Mouse (Mus musculus): Measurements from ENCODE around the gene Spast. TPM values are rescaled to one million over a fixed set of nuclear protein-coding genes. Genes with fewer than 3 reads are reported as not detected.

Gene Spast
- polyA plus RNA-seq, 1 experiment, result 14.7 TPM

DNA sequence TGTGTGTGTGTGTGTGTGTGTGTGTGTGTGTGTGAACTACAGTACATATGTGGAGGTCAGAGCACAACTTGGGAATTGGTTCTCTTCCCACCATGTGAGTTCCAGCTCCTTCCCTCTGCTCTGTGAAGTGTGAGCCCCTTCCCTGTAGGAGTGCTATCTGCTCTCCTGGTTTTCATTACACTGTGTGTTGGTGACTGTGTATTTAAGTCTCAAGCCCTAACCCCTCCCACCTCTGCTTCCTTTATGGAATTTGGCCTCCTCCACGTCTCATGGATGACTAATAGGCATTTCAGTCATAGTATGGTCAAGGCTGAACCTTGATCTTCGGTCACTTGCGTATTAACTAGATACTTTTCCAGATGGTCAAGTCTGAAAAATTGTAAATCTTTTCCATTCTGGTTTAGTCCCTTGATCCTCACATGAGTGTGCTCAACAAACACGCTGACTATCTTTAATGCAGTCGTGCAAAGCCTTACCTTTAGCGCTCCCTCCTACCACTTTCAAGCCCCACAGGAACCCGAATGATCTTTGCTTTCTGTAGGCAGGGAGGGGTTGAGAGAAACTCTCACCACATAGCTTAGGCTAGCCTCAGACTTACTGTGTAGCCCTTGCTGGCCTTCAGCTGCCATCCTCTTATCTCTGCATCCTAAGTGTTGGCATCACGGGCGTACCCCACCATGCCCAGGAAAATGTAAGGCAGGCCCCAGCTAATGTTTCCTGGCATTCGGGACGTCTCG, 63.9 kb downstream of the Spast start:
- no peak for TF ChIP-seq GATA1 (IDR thresholded peaks at IDR 0.05; ENCODE audit: low read length)

DNA sequence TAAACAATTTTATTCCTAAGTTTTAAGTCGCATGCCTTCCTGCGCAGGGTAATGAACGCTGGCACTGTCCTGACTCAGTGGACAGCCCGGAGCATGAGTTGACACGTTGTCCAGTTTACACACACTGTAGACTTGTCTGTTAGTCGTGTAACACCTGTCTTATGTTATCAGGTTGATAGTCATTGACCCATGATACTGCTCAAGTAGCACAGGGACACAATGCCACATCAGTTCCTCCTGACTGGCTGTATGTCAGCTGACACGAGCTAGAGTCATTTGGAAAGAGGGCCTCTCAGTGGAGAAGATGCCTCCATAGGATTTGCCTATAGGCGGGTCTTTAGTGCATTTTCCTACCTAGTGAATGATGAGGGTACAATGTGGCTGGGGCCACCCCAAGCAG, 67.7 kb downstream of the Spast start:
- no peak for TF ChIP-seq GATA1 (IDR thresholded peaks at IDR 0.05; ENCODE audit: low read length)

DNA sequence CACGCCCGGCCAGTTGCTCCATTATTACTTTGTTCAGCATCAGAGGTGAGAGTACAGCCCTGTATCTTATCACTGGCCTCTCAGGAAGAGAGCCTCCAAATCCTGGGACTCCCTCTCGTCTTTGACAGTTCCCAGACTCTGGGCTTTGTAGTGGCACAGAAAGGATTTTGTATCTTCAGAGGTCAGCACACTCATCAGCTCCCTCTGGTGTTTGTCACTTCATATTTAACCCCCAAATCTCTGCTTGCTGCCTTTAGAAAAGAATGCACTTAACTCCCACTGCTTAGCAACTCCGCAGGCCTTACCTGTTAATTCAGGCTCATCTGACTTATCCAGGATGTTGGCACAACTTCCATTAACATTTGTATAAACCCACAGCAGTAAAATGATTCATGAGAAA, 70.9 kb downstream of the Spast start:
- no peak for TF ChIP-seq GATA1 (IDR thresholded peaks at IDR 0.05; ENCODE audit: low read length)

DNA sequence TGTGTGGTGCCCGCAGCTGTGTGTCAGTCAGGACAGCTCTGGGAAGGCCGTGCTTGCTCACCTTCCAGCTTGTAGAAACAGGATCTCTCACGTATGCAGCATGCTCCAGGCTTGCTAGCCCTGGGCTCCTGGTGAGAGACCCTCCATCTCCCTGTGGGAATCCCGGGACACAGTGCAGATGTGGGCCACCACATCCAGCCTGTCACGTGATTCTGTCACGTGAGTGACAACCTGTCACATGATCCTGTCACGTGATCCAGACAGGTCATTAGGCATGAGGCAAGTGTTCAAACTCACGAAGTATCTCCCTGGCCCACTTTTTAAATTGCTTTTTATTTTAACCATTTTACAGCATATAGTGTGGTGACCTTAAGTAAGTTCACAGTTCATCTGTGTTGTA, 74.5 kb downstream of the Spast start:
- no peak for TF ChIP-seq GATA1 (IDR thresholded peaks at IDR 0.05; ENCODE audit: low read length)

DNA sequence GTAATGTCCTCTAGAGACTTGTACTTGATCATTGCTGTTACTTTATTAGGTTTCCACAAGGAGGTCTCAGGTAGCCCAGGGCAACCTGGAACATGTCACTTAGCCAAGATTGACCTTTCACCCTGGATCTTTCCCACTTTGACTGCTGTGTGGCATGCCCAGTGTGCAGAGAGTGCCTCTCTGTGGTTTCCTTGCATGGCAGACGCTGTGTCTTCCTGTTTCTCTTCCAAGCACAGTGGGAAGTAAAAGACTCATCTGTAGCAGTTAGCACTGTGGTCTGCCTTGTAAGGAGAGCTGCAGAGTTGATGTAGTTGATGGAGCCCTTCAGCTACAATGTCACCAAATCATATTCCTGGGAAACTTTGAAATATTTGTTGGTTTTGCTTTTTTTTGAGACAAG, 75.9 kb downstream of the Spast start:
- TF ChIP-seq GATA1 (IDR thresholded peaks at IDR 0.05; ENCODE audit: low read length), result no peak

DNA sequence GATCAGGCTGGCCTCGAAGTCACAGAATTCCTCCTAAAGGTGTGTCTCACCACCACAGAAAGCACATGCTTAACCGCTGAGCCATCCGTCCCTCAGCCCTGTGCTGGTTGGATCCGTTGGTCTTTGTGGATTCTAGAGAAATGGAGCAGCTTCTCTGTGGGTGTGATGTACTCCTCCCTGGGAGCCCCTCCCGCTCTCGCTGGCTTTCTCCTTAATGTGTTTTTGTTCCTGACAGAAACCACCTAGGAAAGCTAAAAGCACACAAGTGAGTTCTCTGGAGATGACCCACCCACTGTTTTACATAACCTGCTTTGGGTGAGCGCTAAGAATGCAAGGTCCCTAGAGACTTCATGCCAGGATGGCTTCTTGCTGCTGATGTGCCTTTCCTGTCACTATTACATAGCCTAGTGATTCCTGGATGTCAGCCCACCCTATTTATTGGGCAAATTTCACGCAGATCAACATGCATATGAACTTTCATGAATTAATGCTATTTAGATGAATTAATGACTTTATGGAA, 78.1 kb downstream of the Spast start:
- TF ChIP-seq GATA1 (IDR thresholded peaks at IDR 0.05; ENCODE audit: low read length), result no peak

DNA sequence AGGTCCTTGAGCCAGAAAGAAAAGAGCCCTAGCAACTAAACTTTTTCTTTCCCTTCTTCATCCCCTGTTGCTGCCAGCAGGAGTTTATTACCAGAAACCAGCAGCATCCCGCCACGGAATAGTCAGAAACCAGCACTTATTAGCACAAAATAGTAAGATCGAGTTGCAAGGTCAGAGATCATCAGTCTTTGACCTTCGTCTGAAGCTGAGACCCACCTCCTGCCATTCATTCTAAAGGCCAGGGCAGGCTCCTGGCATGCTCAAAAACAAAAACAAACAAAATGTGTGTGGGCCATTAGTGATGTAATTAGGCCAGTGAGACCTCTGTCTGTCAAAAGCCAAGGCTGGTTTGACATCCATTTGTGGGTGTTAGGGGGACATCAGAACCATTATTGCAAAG, 79.4 kb downstream of the Spast start:
- no peak for TF ChIP-seq GATA1 (IDR thresholded peaks at IDR 0.05; ENCODE audit: low read length)

DNA sequence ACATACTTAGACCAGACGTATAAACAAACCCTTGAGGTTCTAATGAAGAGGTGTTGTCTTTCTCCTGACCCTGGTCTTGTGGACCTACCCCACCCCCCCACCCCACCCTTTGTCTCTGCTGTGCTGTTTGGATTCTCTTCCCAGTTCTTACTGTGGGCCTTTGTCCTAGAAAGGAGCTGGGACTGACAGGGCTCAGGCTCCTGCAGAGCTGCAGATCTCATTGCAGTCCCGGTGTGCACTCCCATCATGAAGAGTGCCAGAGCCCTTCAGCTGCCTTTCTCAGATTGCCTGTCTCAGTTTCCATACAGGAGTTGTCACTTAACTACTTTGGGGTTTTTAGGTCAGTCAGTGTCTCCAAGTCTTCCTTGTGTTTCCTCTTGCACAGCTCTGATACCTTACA, 81.9 kb downstream of the Spast start:
- TF ChIP-seq GATA1 (IDR thresholded peaks at IDR 0.05; ENCODE audit: low read length), result no peak

DNA sequence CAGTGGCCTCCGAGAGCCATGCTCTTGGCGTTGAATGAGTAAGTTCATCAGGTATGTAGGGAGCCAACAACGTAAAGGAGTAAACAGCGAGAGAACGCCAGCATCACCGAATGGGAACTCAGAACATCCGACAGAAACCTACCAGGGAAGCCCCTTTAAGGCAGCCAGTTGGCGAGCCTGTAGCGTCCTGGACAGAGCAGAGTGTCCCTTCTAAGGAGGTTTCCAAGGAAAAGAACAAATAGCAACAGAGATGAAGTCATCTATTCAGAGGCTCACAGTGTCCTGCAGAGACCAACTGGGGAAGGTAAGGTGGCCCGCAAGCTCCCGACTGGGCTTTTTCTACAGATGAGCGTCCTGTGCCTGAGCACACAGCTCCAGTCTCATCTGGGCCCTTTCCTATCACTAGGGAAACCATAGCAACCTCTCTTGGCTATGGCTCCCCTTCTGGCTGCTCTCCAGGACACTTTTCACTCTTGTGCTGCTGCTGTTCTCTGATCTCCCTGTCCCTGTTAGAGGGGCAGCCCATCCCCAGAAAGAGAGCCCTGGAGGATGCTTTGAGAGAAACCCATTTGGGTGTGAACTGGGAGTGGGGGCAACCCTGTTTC, 85.7 kb downstream of the Spast start:
- no peak for TF ChIP-seq GATA1 (IDR thresholded peaks at IDR 0.05; ENCODE audit: low read length)

DNA sequence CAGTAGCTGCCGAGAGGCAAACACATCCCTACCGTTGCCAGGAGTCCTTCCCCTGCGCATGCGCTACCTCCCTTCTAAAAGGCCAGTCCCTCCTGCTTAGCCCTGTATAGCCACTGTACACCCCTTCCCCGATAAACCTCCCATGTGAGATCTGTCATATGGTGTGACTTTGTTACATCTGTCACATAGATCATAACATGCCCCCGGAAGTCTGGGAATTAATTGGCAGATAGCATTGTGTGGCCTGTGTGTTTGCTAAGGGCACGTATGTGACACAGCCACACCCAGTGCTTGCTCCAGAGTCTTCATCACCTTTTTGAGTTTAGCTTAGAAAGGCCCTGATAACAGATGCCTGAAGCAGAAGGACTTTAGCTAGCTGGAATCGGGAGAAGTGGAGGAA, 91.3 kb downstream of the Spast start:
- TF ChIP-seq GATA1 (IDR thresholded peaks at IDR 0.05; ENCODE audit: low read length), result no peak

DNA sequence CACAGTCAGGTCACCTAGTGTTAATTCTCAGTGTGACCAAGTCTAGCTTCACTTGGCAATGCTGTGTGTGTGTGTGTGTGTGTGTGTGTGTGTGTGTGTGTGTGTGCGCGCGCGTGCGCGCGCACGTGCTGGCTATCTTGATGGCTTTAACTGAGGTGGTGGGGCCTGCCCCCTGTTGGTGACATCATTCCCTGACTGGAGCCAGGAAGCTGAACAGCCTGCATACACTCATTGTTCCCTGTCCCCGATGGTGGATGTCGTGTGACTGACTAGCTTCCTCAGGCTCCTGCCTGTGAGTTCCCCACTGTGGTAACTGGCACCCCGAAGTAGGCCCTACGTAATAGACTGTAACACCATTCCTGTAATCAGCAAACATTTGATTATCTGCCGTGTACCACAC, 92.7 kb downstream of the Spast start:
- TF ChIP-seq GATA1 (IDR thresholded peaks at IDR 0.05; ENCODE audit: low read length), result no peak

DNA sequence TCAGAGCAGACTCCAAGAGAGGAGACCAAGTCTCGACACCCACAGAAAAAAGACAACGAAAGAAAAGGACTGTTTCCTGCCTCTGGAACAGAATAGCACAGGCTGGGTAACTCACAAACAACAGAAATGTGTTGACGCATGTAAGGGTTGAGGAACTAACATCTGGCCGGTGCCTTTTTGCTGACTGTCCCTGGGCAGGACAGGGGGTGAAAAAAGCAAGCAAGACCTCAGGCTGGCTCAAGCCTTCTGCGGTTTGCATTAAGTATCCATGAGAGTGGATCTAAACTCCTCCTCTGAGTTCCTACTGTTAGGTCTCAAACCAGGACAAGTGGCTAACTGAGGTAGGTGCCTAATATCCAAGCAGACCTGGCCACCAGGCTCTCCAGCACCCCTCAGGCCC, 93.8 kb downstream of the Spast start:
- TF ChIP-seq GATA1 (IDR thresholded peaks at IDR 0.05; ENCODE audit: low read length), result no peak

DNA sequence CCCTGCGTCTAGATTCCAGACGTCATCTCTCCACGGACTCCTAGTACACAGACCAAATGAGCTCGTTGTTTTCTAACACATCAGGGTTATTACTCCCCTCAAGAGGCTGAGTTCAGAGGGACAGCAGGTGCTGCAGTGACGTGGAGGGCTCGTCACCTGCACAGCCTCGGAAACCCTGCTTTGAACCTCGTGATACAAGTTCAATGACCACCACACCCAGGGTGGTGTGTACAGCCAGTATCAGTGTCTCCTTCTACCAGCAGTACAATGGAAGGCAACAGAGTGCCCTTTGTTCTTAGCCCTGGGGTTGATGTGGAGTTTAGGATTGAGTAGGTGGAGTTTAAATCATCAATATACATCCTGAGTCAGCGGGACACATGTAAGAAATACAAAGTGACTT, 99.0 kb downstream of the Spast start:
- no peak for TF ChIP-seq GATA1 (IDR thresholded peaks at IDR 0.05; ENCODE audit: low read length)

DNA sequence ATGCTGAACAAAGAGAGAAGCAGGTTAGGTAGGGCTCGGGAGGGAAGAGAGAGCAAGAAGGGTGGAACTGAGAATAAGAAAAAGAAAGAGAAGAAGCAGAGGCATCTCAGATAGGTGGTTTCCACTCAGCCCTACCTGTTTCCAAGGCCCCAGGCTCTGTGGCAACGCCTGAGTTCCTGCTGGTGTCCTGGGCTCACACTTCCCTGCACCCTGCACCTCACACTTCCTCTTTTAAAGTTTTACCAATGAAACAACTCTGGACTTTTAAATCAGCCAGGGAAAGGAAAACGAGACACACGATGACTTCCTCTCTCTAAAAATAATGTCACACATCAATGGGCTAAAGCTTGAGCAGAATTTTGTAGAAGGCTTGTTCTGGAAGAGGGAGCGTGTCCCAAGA, 101.7 kb downstream of the Spast start:
- TF ChIP-seq GATA1 (IDR thresholded peaks at IDR 0.05; ENCODE audit: low read length), result no peak

Other genes with a start within 250 kb of the Spast start
- gene Memo1, start 43.5 kb upstream of the Spast start, polyA plus RNA-seq (2012), result 58.1 and 91.0 TPM in 2 replicates
- 76.8 and 101 TPM in 2 replicates for gene Dpy30, start 15.0 kb upstream of the Spast start, polyA plus RNA-seq (2012)
- gene Slc30a6, start 56.6 kb downstream of the Spast start, polyA plus RNA-seq (2012), result 1.2 and 1.7 TPM in 2 replicates
- not detected in 2 replicates for gene Nlrc4, start 120.2 kb downstream of the Spast start, polyA plus RNA-seq (2012)
- 14.4 and 16.8 TPM in 2 replicates for gene Yipf4, start 150.5 kb downstream of the Spast start, polyA plus RNA-seq (2012)
- 18.7 and 36.7 TPM in 2 replicates for gene Birc6, start 189.3 kb downstream of the Spast start, polyA plus RNA-seq (2012)